In the genomic region with DNA sequence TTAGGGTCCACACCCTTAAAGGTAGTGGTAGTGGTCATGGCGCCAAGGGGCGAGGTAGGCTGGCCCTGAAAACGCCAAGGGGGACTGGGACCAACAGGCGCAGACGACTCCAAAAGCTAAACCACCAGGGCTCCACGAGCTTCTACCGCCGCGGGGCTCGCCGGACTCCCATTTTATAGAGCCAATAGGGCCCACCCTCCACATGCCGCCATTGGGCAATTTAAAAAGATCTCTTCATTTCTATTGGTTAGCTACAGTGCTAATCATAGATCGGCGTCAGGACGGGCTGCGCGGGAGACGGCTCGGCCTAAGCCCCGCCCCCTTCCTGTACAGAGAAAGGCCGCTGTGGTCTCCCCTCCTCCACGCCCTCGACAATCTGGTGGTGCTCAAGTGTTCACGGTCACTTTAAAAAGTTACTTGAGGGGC, we compare ENCODE assay signal across 8 mouse cellular contexts. TPM values are rescaled to one million over a fixed set of nuclear protein-coding genes. Genes with fewer than 3 reads are reported as not detected.
A peak's percentile ranks its signal among the peaks of the same experiment; 100 is the strongest.
DNase-seq lines count a peak whose midpoint lies in the region; ATAC-seq and TF ChIP-seq lines count a peak whose summit lies in the region.

A gene (minus strand): TSS at position 150 of the 426 bp plus-strand sequence.

- peaks cover 51% of the 10 kb centered on the region for H3K4me1 ChIP-seq in forebrain, embryonic 10.5 days
- peaks cover 51% of the 10 kb centered on the region for H3K4me1 ChIP-seq in heart, embryonic 15.5 days (replicated peaks)
- peaks cover 33 to 44% of the 10 kb centered on the region in 2 experiments for H3K4me1 ChIP-seq in liver, embryonic 14.5 days (replicated peaks; ENCODE audit: control insufficient read depth in 2 of 2, insufficient read depth in 2 of 2, low read length in 1 of 2)
- H3K4me1 ChIP-seq in neural tube, embryonic 11.5 days (ENCODE audit: control insufficient read depth, insufficient read depth, low read length): peaks cover 31% of the 10 kb centered on the region
- H3K4me1 ChIP-seq in stomach, postnatal 0 days (replicated peaks; ENCODE audit: control insufficient read depth, insufficient read depth): peaks cover 12% of the 10 kb centered on the region

- H3K4me2 ChIP-seq in heart, embryonic 15.5 days: peak within 1 kb of the TSS; percentile 78
- peak within 1 kb of the TSS; percentile 99 for H3K4me2 ChIP-seq in liver, embryonic 14.5 days (ENCODE audit: low read depth)
- H3K4me2 ChIP-seq in neural tube, embryonic 11.5 days (ENCODE audit: low read depth): peak within 1 kb of the TSS; percentile 96
- peak within 1 kb of the TSS; percentile 94 for H3K4me2 ChIP-seq in stomach, postnatal 0 days (replicated peaks; ENCODE audit: low read depth)

- H3K4me3 ChIP-seq in forebrain, embryonic 10.5 days: peak within 1 kb of the TSS; percentile 99
- peak within 1 kb of the TSS; percentile 86 for H3K4me3 ChIP-seq in heart, embryonic 15.5 days
- H3K4me3 ChIP-seq in liver, embryonic 14.5 days (ENCODE audit: insufficient read depth in 1 of 2, low read depth in 2 of 2, low read length in 2 of 2): peak within 1 kb of the TSS; percentile 80 to 98
- peak within 1 kb of the TSS; percentile 100 for H3K4me3 ChIP-seq in neural tube, embryonic 11.5 days (ENCODE audit: low read depth, low read length)
- peak within 1 kb of the TSS; percentile 79 for H3K4me3 ChIP-seq in stomach, postnatal 0 days (ENCODE audit: low read depth, low read length)

- H3K27me3 ChIP-seq in forebrain, embryonic 10.5 days (ENCODE audit: poor library complexity, severe bottlenecking): no peaks in the 10 kb centered on the region
- H3K27me3 ChIP-seq in heart, embryonic 15.5 days: no peaks in the 10 kb centered on the region
- no peaks in the 10 kb centered on the region for H3K27me3 ChIP-seq in liver, embryonic 14.5 days (ENCODE audit: control insufficient read depth, insufficient read depth, low read length)
- no peaks in the 10 kb centered on the region for H3K27me3 ChIP-seq in neural tube, embryonic 11.5 days (ENCODE audit: control insufficient read depth, insufficient read depth, low read length)
- no peaks in the 10 kb centered on the region for H3K27me3 ChIP-seq in stomach, postnatal 0 days (ENCODE audit: control insufficient read depth, insufficient read depth, low read length)

- under 1% methylated on average over 24 of the region's 24 CpGs for WGBS in forebrain, embryonic 10.5 days
- WGBS in heart, embryonic 15.5 days: under 1% methylated on average over 24 of the region's 24 CpGs
- under 1% methylated on average over 24 of the region's 24 CpGs for WGBS in liver, embryonic 14.5 days (ENCODE audit: insufficient replicate concordance)
- 0% methylated on average over 24 of the region's 24 CpGs for WGBS in neural tube, embryonic 11.5 days
- WGBS in stomach, postnatal 0 days: under 1% methylated on average over 24 of the region's 24 CpGs

- no peak for TF ChIP-seq CTCF in liver, embryonic 14.5 days (IDR thresholded peaks at IDR 0.05; ENCODE audit: low read depth)
- no peak for TF ChIP-seq CTCF in stomach, postnatal 0 days (IDR thresholded peaks at IDR 0.05; ENCODE audit: low read depth)

- peak; percentile 96 to 98 for DNase-seq in CD8-positive naive resting alpha-beta T cell, adult 2 months (ENCODE audit: low read depth in 2 of 2, low spot score in 2 of 2)
- peak; percentile 92 for DNase-seq in c-Kit-positive CD71-negative TER-119-negative erythroid progenitor cells, embryonic 14.5 days (ENCODE audit: low read depth)
- DNase-seq in forebrain, embryonic 10.5 days (ENCODE audit: extremely low spot score, low spot score): peak; percentile 93
- DNase-seq in kidney, postnatal 25 days: peak; percentile 97 to 98
- DNase-seq in liver, embryonic 14.5 days (ENCODE audit: low read depth in 3 of 3, low spot score in 3 of 3): peak; percentile 94 to 96 (median 95)
- DNase-seq in neural tube, embryonic 11.5 days (ENCODE audit: low spot score): peak; percentile 95
- peak; percentile 94 for DNase-seq in stomach, postnatal 0 days (ENCODE audit: low spot score)

- no peaks in the 10 kb centered on the region for H3K9me3 ChIP-seq in forebrain, embryonic 10.5 days
- no peaks in the 10 kb centered on the region for H3K9me3 ChIP-seq in heart, embryonic 15.5 days (replicated peaks)
- H3K9me3 ChIP-seq in liver, embryonic 14.5 days (ENCODE audit: control insufficient read depth, low read length): no peaks in the 10 kb centered on the region
- H3K9me3 ChIP-seq in neural tube, embryonic 11.5 days (ENCODE audit: control insufficient read depth, low read length): no peaks in the 10 kb centered on the region
- no peaks in the 10 kb centered on the region for H3K9me3 ChIP-seq in stomach, postnatal 0 days (ENCODE audit: control insufficient read depth, low read length)

- peak within 1 kb of the TSS; percentile 83 for H3K9ac ChIP-seq in heart, embryonic 15.5 days
- H3K9ac ChIP-seq in liver, embryonic 14.5 days (replicated peaks): peak within 1 kb of the TSS; percentile 97
- H3K9ac ChIP-seq in neural tube, embryonic 11.5 days (ENCODE audit: low read length): peak within 1 kb of the TSS; percentile 98
- peak within 1 kb of the TSS; percentile 90 for H3K9ac ChIP-seq in stomach, postnatal 0 days (ENCODE audit: low read length)

- ATAC-seq in heart, embryonic 15.5 days (replicated peaks; ENCODE audit: insufficient number of reproducible peaks, insufficient read depth, low FRiP score, low read depth): peak; percentile 96
- peak; percentile 86 for ATAC-seq in liver, embryonic 14.5 days (ENCODE audit: insufficient read depth)
- peak; percentile 97 for ATAC-seq in neural tube, embryonic 11.5 days (ENCODE audit: insufficient read depth, low FRiP score, low TSS enrichment)
- peak; percentile 95 for ATAC-seq in stomach, postnatal 0 days (ENCODE audit: low FRiP score, low TSS enrichment)

- peak within 1 kb of the TSS; percentile 99 for H3K27ac ChIP-seq in forebrain, embryonic 10.5 days
- peak within 1 kb of the TSS; percentile 81 for H3K27ac ChIP-seq in heart, embryonic 15.5 days
- peak within 1 kb of the TSS; percentile 92 for H3K27ac ChIP-seq in liver, embryonic 14.5 days
- peak within 1 kb of the TSS; percentile 61 for H3K27ac ChIP-seq in neural tube, embryonic 11.5 days (ENCODE audit: low read depth, low read length)
- H3K27ac ChIP-seq in stomach, postnatal 0 days (replicated peaks): peak within 1 kb of the TSS; percentile 89

- H3K36me3 ChIP-seq in forebrain, embryonic 10.5 days (replicated peaks): 0 out of 2 replicates have a peak, but pooled peaks cover 6% of the 10 kb centered on the region
- no peaks in the 10 kb centered on the region for H3K36me3 ChIP-seq in heart, embryonic 15.5 days
- no peaks in the 10 kb centered on the region for H3K36me3 ChIP-seq in liver, embryonic 14.5 days (replicated peaks; ENCODE audit: control insufficient read depth, insufficient read depth, low read depth)
- no peaks in the 10 kb centered on the region for H3K36me3 ChIP-seq in neural tube, embryonic 11.5 days (ENCODE audit: control insufficient read depth, insufficient read depth, low read length)
- no peaks in the 10 kb centered on the region for H3K36me3 ChIP-seq in stomach, postnatal 0 days (ENCODE audit: control insufficient read depth, insufficient read depth, low read length)

- peak; percentile 53; the same call in 1 of the 2 replicates for TF ChIP-seq EP300 in liver, embryonic 14.5 days (IDR thresholded peaks at IDR 0.05; ENCODE audit: low read depth)
- peak; percentile 92 for TF ChIP-seq EP300 in stomach, postnatal 0 days (optimal IDR thresholded peaks at IDR 0.05)

RNA-seq across cellular contexts. Expression of the gene that starts here (rescaled TPM):
- polyA plus RNA-seq in forebrain, embryonic 10.5 days (2016; fragmentation: Nextera tagmentation; extraction: Ambion mirVana): 719 and 771 TPM in 2 replicates
- polyA plus RNA-seq in heart, embryonic 15.5 days (2015; fragmentation: Nextera tagmentation; extraction: Ambion mirVana): 480 and 515 TPM in 2 replicates
- polyA plus RNA-seq in liver, embryonic 14.5 days (2012; rRNA removed): 138 and 151 TPM in 2 replicates
- 233 and 256 TPM in 2 replicates for polyA plus RNA-seq in liver, embryonic 14.5 days (2014; fragmentation: Nextera tagmentation; extraction: Ambion mirVana)
- polyA plus RNA-seq in neural tube, embryonic 11.5 days (2014; fragmentation: Nextera tagmentation; extraction: Ambion mirVana): 870 and 877 TPM in 2 replicates
- polyA plus RNA-seq in stomach, postnatal 0 days (2015; fragmentation: Nextera tagmentation; extraction: Ambion mirVana): 356 and 371 TPM in 2 replicates

Comparison
In these comparisons a context has a peak if more than half of its experiments do, and no peak if none do; other contexts are left out.
1. Peak in every context shown above with its lines: DNase-seq, ATAC-seq, H3K4me3 ChIP-seq and H3K27ac ChIP-seq.